Mouse (Mus musculus): Measurements from ENCODE around the gene Ttyh1. TPM values are rescaled to one million over a fixed set of nuclear protein-coding genes. Genes with fewer than 3 reads are reported as not detected.
"Not testable (repeated sequence)": the region's sequence is repeated elsewhere in the genome, so short reads cannot be mapped to it uniquely, and the experiment has no call there.

Gene Ttyh1
- polyA plus RNA-seq, 1 experiment from 2014 or later: 110 TPM

DNA sequence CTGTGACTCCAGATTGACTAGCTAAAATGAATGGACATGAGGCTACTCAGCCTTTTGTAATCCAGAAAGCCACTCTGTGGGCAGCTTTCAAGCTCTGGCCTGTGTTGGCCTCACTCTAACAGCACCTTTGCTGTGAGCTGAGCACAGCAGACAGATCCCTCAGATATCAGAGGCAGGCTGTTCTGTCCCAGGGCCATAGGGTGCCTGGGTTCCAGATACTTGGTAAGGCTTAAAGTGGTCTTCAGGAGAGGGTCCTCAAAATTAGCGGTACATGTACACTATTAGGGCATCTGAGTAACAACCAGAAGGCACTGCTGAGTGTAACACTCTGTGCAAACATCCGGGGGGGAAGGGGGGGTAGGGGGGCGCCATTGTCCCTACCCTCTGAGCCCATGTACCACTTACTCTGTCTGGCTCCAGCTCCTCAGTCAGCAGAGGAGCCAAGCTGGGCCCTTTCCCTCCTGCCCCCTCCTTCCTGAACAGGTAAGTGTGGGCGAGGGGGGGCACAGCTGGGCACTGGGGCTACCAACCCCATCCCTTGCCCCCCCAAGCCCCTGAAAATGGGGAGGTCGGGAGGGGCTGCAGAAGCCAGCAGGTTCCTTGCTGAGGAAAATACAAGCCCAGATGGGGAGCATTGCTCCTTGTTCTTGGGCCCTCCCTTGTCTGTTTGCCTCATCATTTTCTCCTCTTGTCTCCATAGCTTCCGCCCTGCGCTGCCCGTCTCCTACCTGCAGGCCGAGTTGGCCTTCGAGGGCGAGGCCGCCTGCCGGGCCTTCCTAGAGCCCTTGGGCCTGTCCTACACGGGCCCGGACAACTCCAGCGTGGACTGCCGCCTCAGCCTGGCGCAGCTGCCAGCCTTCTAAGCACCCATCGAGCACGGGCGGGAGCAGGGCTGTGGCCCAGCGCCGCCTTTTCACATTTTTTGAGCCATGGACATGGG lies 27.3 kb downstream of the Ttyh1 start:
- Histone ChIP-seq H3K4me3 (no peak overlapping the region), H3K9me3 (replicated peaks) (no peaks in the 10 kb centered on the region), H3K27ac (no peak overlapping the region), H3K4me2 (replicated peaks) (no peak overlapping the region), H3K36me3 (peaks cover 70% of the 10 kb centered on the region), H3K27me3 (peaks cover 11% of the 10 kb centered on the region), H3K9ac (no peak overlapping the region), H3K4me1 (peaks cover 30% of the 10 kb centered on the region)
- ATAC-seq (ENCODE audit: low FRiP score): no peak
- WGBS: 93% methylated on average over 23 of the region's 23 CpGs

DNA sequence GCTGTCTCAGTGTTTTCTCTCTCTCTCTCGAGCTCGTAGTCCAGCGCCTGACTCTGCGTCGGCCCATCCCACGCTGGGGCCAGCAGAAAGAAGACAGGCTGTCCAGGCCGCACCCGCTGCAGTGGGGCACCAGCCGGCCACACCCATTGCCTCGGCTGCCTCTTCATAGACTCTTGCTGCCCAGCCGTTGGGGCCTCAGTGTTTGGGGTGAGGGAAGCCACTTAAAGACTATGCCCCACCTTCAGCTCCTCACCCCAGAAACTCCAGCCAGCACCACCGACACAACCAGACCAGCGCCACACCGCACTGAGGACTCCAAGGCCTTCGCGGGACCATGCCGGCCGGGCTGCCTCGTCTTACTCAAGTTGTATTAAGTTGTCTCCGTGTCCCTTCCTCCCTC lies 28.2 kb downstream of the Ttyh1 start:
- Histone ChIP-seq H3K36me3 (peaks cover 61% of the 10 kb centered on the region), H3K4me2 (replicated peaks) (no peak overlapping the region)

DNA sequence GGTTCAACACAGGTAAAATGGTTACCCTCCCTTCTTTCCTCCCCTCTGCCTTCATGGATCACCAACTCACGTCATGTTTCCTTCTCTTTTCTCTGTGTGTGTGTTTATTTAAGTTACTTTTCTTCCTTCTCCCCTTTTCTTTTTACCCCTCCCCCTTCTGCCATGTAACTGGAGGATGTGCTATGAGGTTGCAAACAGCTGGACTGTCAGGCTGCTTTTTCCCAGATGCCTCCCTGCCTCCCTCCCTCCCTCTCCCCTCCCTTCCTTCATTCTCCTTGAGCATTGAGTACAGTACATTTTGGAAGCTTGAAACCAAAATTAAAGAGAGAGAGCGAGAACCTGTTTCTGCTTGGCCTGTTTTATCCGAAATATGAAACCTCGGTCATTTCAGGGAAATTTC lies 28.6 kb downstream of the Ttyh1 start:
- 89% methylated on average over 4 of the region's 4 CpGs for WGBS
- Histone ChIP-seq H3K4me3 (no peak overlapping the region), H3K9me3 (replicated peaks) (no peaks in the 10 kb centered on the region)

More for the DNA sequence above, 28.2 kb downstream of the Ttyh1 start:
- Histone ChIP-seq H3K4me1 (peaks cover 31% of the 10 kb centered on the region), H3K9ac (no peak overlapping the region), H3K27me3 (peaks cover 20% of the 10 kb centered on the region), H3K9me3 (replicated peaks) (no peaks in the 10 kb centered on the region), H3K4me3 (no peak overlapping the region), H3K27ac (no peak overlapping the region)
- ATAC-seq (ENCODE audit: low FRiP score): no peak
- 89% methylated on average over 20 of the region's 20 CpGs for whole genome bisulfite sequencing

DNA sequence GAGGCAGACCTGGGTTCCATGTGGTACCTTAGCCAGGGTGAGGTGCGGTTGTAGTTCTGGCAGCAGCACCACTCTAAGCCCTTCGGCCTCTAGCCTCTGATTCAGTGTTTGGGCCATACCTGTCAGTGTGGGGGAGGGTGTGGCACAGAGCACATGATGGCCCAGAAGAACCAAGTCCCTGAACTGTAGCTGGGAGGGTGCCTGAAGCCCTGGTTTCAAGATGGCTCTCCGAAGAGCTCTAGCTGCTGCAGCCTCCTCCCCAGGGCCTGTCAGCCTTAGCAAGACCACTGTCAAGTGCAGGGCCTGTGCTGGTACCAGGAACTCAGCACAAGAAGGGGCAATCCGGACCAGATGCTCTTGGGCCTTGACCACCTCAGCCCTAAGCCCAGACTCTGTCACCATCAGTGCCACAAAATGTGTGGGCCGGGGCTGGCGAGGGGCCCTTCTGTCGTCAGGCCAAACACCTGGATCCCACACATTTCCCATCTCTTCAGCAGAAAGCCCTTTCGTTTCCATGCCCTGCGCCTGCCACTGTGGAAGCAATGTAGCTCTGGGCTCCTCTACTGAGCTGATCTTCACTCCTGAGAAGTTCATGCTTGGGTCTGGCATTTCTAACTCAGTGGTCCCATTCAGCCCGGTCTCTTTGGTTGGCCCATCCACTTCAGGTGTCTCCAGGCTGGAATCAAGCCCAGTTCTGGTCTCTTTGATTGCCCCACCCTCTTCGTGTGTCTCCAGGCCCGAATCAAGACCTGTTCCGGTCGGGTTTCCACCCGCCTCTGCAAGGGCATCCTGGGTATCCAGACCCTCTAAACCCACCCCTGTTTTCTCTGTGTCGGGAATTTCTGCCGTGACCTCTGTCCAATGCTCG lies 29.4 kb downstream of the Ttyh1 start:
- peak overlapping the region; percentile 74 for H3K9ac ChIP-seq
- peak; percentile 38 for ATAC-seq (ENCODE audit: low FRiP score)
- H3K4me3 ChIP-seq: peak overlapping the region; percentile 67
- H3K4me1 ChIP-seq: peaks cover 31% of the 10 kb centered on the region
- no peaks in the 10 kb centered on the region for H3K9me3 ChIP-seq (replicated peaks)
- peak overlapping the region; percentile 80 for H3K4me2 ChIP-seq (replicated peaks)
- peaks cover 24% of the 10 kb centered on the region for H3K27me3 ChIP-seq
- H3K27ac ChIP-seq: peak overlapping the region; percentile 84
- peaks cover 49% of the 10 kb centered on the region for H3K36me3 ChIP-seq
- 25% methylated on average over 18 of the region's 18 CpGs for WGBS

More for the DNA sequence above, 28.6 kb downstream of the Ttyh1 start:
- H3K9ac ChIP-seq: peak overlapping the region; percentile 74; the same call in 1 of the 2 replicates
- H3K4me1 ChIP-seq: peaks cover 31% of the 10 kb centered on the region
- peaks cover 57% of the 10 kb centered on the region for H3K36me3 ChIP-seq
- H3K27me3 ChIP-seq: peaks cover 24% of the 10 kb centered on the region
- 0 out of 2 replicates have a peak overlapping the region, but pooled peaks have one; percentile 80 for H3K4me2 ChIP-seq (replicated peaks)
- no peak for ATAC-seq (ENCODE audit: low FRiP score)
- H3K27ac ChIP-seq: no peak overlapping the region

DNA sequence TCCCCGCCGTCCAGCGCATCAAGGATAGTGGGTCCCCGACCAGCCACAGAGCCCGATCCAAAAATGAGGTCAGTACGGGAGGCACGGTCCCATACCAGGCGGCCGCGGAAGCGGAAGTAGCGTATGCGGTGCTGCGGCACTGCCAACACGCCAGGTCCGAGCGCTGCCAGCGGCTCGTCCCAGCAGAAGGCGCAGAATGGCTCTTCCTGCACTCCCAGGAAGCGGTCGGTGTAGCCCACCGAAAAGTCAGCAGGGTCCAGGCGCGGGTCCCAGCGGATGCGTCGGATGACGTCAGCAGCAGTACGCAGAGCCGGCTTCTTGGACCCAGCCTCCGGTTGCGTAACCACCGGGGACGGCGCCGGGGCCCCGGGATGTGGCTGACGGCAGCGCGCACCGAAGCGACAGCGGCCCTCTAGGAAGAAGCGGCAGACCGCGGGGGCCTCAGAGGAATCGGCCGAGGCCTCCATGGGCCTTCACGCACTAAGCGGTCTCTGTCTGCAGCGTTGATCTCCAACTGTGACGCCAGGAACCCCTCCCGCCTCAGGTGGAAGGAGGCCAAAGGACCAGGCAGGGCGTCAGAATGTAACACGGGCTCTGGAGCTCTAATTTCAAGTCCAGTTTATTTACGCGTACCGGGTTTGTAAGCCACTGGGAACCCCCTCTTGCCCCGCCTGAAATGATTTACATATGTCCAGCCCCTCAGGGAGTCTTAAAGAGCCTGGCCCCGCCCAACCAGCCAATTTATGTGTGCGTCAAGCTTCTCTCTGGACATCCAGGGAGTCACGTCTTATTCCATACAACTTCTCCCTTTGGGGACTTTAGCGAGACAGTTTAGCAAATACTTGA lies 30.2 kb downstream of the Ttyh1 start:
- WGBS: under 1% methylated on average over 64 of the region's 64 CpGs
- peak; percentile 69 for ATAC-seq (ENCODE audit: low FRiP score)
- peak overlapping the region; percentile 74 for H3K9ac ChIP-seq

DNA sequence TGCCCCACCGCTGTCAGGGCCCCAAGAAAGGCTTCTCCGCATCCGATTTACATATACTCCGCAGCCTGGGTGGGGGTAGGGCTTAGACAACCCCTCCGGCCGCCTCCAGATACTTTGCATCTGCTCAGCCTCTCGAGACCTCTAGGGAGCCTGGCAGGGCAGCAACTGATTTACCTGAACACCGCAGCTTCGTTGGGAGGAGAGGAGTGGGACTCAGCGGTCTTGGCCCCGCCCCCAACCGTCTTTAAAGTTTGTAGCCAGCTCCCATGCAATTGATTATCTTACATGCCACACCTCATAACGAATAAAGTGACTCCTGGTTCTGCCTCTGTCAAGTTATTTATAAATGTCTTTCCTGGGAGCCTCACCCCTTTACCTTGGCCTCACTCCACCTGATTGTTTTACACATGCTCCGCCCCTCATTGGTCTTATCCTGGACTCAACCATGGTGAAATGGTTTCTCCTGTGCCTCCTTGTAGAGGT lies 30.9 kb downstream of the Ttyh1 start, which contains the start of gene Leng9:
Gene Leng9 (minus strand): TSS at position 316 of the 483 bp plus-strand sequence.
- H3K27me3 ChIP-seq: peaks cover 26% of the 10 kb centered on the region
- WGBS: 2% methylated on average over 14 of the region's 14 CpGs
- ATAC-seq (ENCODE audit: low FRiP score): peak; percentile 31
- no peaks in the 10 kb centered on the region for H3K9me3 ChIP-seq (replicated peaks)
- peak within 1 kb of the TSS; percentile 74 for H3K9ac ChIP-seq
- H3K4me2 ChIP-seq (replicated peaks): peak within 1 kb of the TSS; percentile 80
- peak within 1 kb of the TSS; percentile 84 for H3K27ac ChIP-seq
- peaks cover 31% of the 10 kb centered on the region for H3K4me1 ChIP-seq
- H3K4me3 ChIP-seq: peak within 1 kb of the TSS; percentile 67
- H3K36me3 ChIP-seq: peaks cover 34% of the 10 kb centered on the region

More for the DNA sequence above, 30.2 kb downstream of the Ttyh1 start:
- Histone ChIP-seq H3K36me3 (peaks cover 41% of the 10 kb centered on the region), H3K4me2 (replicated peaks) (peak overlapping the region; percentile 80), H3K9me3 (replicated peaks) (no peaks in the 10 kb centered on the region), H3K4me3 (peak overlapping the region; percentile 67), H3K27me3 (peaks cover 26% of the 10 kb centered on the region), H3K4me1 (peaks cover 31% of the 10 kb centered on the region), H3K27ac (peak overlapping the region; percentile 84)

DNA sequence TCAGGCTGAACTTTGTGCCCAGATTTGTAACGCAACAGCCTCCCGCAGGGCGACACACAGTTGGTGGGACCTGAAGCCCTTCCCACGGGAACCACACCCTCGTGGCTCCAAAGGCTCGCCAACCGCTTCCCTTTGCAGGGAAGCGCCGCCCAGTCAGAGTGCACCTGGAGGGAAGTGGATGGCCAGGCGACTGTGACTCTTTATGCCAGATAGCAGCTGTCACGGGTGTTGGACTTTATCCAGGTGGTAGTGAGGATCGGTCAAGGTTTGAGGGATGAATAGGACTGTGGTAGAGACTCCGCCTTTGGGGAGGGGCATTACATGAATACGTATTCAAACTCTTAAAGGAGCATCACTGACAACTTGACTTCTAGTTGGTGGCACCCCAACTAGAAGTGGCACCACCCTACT lies 31.6 kb downstream of the Ttyh1 start:
- ATAC-seq (ENCODE audit: low FRiP score): no peak
- peak overlapping the region; percentile 20; the same call in 1 of the 2 replicates for H3K9ac ChIP-seq

DNA sequence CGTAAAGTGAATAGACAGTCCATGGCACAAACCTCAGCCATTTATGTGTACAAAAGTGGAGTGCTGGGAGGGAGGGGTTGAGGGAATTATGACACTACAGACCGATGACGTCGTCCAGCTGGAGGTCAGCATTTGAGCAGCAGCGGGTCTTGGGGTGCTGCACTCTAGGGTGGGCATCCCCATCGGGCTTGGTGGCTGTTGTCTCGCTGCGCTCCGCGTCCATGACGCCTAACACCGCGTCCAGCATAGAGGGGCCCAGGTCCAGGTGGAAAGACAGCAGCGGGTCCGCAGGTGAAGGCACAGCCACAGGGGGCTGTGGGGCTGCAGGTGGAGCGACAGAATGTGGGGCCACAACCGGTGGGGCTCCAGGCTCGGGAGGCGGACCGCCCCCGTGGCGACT lies 32.0 kb downstream of the Ttyh1 start:
- Histone ChIP-seq H3K27ac (no peak overlapping the region), H3K4me3 (peak overlapping the region; percentile 20), H3K4me1 (peaks cover 31% of the 10 kb centered on the region), H3K9ac (no peak overlapping the region), H3K27me3 (peaks cover 26% of the 10 kb centered on the region), H3K9me3 (replicated peaks) (no peaks in the 10 kb centered on the region), H3K36me3 (peaks cover 23% of the 10 kb centered on the region), H3K4me2 (replicated peaks) (peak overlapping the region; percentile 80)
- WGBS: 19% methylated on average over 22 of the region's 22 CpGs
- no peak for ATAC-seq (ENCODE audit: low FRiP score)

More for the DNA sequence above, 31.6 kb downstream of the Ttyh1 start:
- Histone ChIP-seq H3K27me3 (peaks cover 26% of the 10 kb centered on the region), H3K36me3 (peaks cover 27% of the 10 kb centered on the region), H3K4me1 (peaks cover 31% of the 10 kb centered on the region), H3K4me2 (replicated peaks) (peak overlapping the region; percentile 80), H3K9me3 (replicated peaks) (no peaks in the 10 kb centered on the region), H3K4me3 (peak overlapping the region; percentile 20), H3K27ac (no peak overlapping the region)
- 6% methylated on average over 14 of the region's 14 CpGs for WGBS

DNA sequence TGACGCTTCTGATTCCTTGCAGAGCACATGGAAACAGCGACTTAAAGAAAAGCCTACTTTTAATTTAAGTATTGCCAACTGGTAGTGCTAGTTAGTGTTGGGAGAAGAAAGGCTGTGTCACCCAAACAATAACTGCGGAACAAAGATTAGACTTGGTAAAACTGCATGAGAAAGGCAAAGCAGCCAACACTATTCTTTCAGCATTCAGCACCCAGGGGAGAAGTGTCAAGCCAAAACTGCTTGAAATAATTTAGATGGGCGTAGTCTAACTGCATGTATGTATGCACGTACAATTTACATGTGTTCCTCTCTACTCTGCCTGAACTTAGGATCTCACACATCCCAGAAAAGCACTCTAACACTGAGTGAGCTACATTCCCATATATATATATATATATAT lies 35.1 kb downstream of the Ttyh1 start:
- ATAC-seq (ENCODE audit: low FRiP score): no peak
- no peaks in the 10 kb centered on the region for H3K36me3 ChIP-seq
- peaks cover 19% of the 10 kb centered on the region for H3K4me1 ChIP-seq
- H3K27ac ChIP-seq: no peak overlapping the region
- 79% methylated on average over 5 of the region's 5 CpGs for WGBS
- peaks cover 26% of the 10 kb centered on the region for H3K27me3 ChIP-seq
- H3K9me3 ChIP-seq (replicated peaks): no peaks in the 10 kb centered on the region
- no peak overlapping the region for H3K4me2 ChIP-seq (replicated peaks)
- no peak overlapping the region for H3K9ac ChIP-seq
- no peak overlapping the region for H3K4me3 ChIP-seq

DNA sequence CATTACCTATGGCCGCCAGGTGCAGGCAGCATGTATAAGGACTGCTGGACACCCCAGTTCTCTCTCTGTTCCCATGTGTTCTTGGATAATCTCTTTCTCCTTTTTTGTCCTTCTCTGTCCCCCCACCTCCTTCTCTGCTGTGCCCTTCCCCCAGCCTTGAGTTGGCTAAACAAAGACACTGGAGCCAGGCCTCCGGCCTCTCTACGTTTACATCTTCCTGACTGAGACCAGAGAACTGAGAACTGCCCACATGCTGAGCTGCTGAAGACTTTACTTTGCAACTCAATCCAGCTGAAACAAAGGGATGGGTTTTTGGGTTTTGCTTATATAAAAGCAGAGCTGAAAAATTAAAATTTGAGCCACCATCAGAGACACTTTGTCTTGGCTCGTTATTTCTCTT lies 35.8 kb downstream of the Ttyh1 start:
- no peaks in the 10 kb centered on the region for H3K36me3 ChIP-seq
- peaks cover 16% of the 10 kb centered on the region for H3K4me1 ChIP-seq
- peaks cover 26% of the 10 kb centered on the region for H3K27me3 ChIP-seq
- no peak overlapping the region for H3K4me2 ChIP-seq (replicated peaks)
- no peak for ATAC-seq (ENCODE audit: low FRiP score)
- WGBS: 26% methylated on average over 4 of the region's 4 CpGs
- no peak overlapping the region for H3K4me3 ChIP-seq
- no peak overlapping the region for H3K27ac ChIP-seq
- no peaks in the 10 kb centered on the region for H3K9me3 ChIP-seq (replicated peaks)
- H3K9ac ChIP-seq: no peak overlapping the region

DNA sequence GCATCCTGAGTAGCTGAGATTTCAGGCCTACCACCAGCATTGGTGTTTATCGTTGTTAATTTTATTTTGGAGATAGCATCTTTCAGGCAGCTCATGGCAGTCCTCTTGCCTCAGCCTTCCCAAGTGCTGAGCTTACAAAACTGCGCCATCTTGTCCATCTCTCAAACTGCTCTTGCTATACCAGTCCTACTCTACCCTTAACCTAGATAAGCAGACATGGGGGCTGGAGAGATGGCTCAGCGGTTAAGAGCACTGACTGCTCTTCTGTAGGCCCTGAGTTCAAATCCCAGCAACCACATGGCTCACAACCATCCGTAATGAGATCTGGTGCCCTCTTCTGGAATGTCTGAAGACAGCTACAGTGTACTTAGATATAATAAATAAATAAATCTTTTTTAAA lies 42.4 kb downstream of the Ttyh1 start:
- not testable (repeated sequence) for H3K4me3 ChIP-seq; H3K9ac ChIP-seq; H3K27me3 ChIP-seq; H3K4me2 ChIP-seq (replicated peaks); H3K36me3 ChIP-seq; H3K27ac ChIP-seq; H3K9me3 ChIP-seq (replicated peaks); ATAC-seq (ENCODE audit: low FRiP score)
- H3K4me1 ChIP-seq: peaks cover 15% of the 10 kb centered on the region
- 92% methylated on average over 4 of the region's 4 CpGs for WGBS
